Mouse (Mus musculus) bone marrow macrophage, adult 2 months (primary cell): ENCODE measurements around the gene Cfap74. TPM values are rescaled to one million over a fixed set of nuclear protein-coding genes. Genes with fewer than 3 reads are reported as not detected.
A peak's percentile ranks its signal among the peaks of the same experiment; 100 is the strongest.
"Not testable (repeated sequence)": the region's sequence is repeated elsewhere in the genome, so short reads cannot be mapped to it uniquely, and the experiment has no call there.

Experiments used
- H3K27ac ChIP-seq: 2 replicates; pipeline ENCODE4 v1.5.1; 2012; ENCODE audit warnings: low read depth, low read length; ENCODE audit not compliant: insufficient read depth
- H3K4me1 ChIP-seq: 2 replicates; pipeline ENCODE4 v1.6.1; 2012; ENCODE audit warnings: low read length; ENCODE audit not compliant: control insufficient read depth, insufficient read depth
- H3K4me3 ChIP-seq: 2 replicates; pipeline ENCODE4 v1.5.1; 2012; ENCODE audit warnings: mild to moderate bottlenecking, low read length, moderate library complexity; ENCODE audit not compliant: insufficient read depth
- CTCF ChIP-seq: IDR thresholded peaks from 2 replicates; pipeline ENCODE4 v1.5.1; 2012; ENCODE audit warnings: low read depth, mild to moderate bottlenecking, low read length, moderate library complexity
- POLR2A ChIP-seq: IDR thresholded peaks from 2 replicates; pipeline ENCODE4 v1.6.1; 2012; ENCODE audit warnings: mild to moderate bottlenecking, low read depth, low read length, borderline replicate concordance
- polyA plus RNA-seq: library from polyadenylated mRNA; stranded (reverse); fragments of >200 nt; gene quantifications from 2 replicates; pipeline ENCODE4 v1.2.4, GENCODE M21; 2012; ENCODE audit not compliant: missing spikeins, insufficient read depth, insufficient read length

Cfap74 gene
- polyA plus RNA-seq, 1 experiment = 0.67 TPM

GRCm38 (mm10) chr4:155467237-155468010, 58.4 kb downstream of the Cfap74 start:
- TF ChIP-seq CTCF (no peak), POLR2A (no peak)
- peaks cover 5% of the 10 kb centered on the region; the same call in 1 of the 2 replicates for H3K4me1 ChIP-seq
- no peak overlapping the region for H3K4me3 ChIP-seq
- H3K27ac ChIP-seq = no peak overlapping the region

GRCm38 (mm10) chr4:155468952-155469351, 60.0 kb downstream of the Cfap74 start, which contains the start of gene Tmem52:
TSS of gene Tmem52 (plus strand) at chr4:155469114.
- TF ChIP-seq POLR2A (no peak), CTCF (no peak)
- Histone ChIP-seq H3K27ac (no peak within 1 kb of the TSS), H3K4me1 (peaks cover 5% of the 10 kb centered on the region; the same call in 1 of the 2 replicates), H3K4me3 (peak within 1 kb of the TSS; percentile 34)

GRCm38 (mm10) chr4:155469590-155470262, 60.7 kb downstream of the Cfap74 start:
- no peak overlapping the region for H3K4me3 ChIP-seq
- H3K27ac ChIP-seq = no peak overlapping the region
- TF ChIP-seq CTCF = no peak
- TF ChIP-seq POLR2A = no peak
- H3K4me1 ChIP-seq = peaks cover 5% of the 10 kb centered on the region; the same call in 1 of the 2 replicates

GRCm38 (mm10) chr4:155470263-155470953, 61.4 kb downstream of the Cfap74 start:
- Histone ChIP-seq H3K4me1 (peaks cover 5% of the 10 kb centered on the region; the same call in 1 of the 2 replicates), H3K4me3 (no peak overlapping the region), H3K27ac (no peak overlapping the region)
- TF ChIP-seq CTCF = no peak
- no peak for TF ChIP-seq POLR2A

- TF ChIP-seq CTCF = no peak
- TF ChIP-seq POLR2A = no peak
- no peak overlapping the region for H3K27ac ChIP-seq
- H3K4me1 ChIP-seq = peaks cover 5% of the 10 kb centered on the region; the same call in 1 of the 2 replicates
- no peak overlapping the region for H3K4me3 ChIP-seq
Observed at GRCm38 (mm10) chr4:155470997-155471396, 62.0 kb downstream of the Cfap74 start.

GRCm38 (mm10) chr4:155471406-155471805, 62.4 kb downstream of the Cfap74 start:
- H3K4me3 ChIP-seq = no peak overlapping the region
- no peak for TF ChIP-seq CTCF
- H3K27ac ChIP-seq = no peak overlapping the region
- peaks cover 5% of the 10 kb centered on the region; the same call in 1 of the 2 replicates for H3K4me1 ChIP-seq

- Histone ChIP-seq H3K4me3 (no peak overlapping the region), H3K27ac (no peak overlapping the region), H3K4me1 (no peaks in the 10 kb centered on the region)
- TF ChIP-seq POLR2A (no peak), CTCF (no peak)
Observed at GRCm38 (mm10) chr4:155472716-155473290, 63.8 kb downstream of the Cfap74 start.

- Histone ChIP-seq H3K4me3 (no peak overlapping the region), H3K4me1 (no peaks in the 10 kb centered on the region), H3K27ac (no peak overlapping the region)
- TF ChIP-seq POLR2A (no peak), CTCF (no peak)
Observed at GRCm38 (mm10) chr4:155473319-155473718, 64.3 kb downstream of the Cfap74 start.

GRCm38 (mm10) chr4:155473796-155474195, 64.8 kb downstream of the Cfap74 start:
- not testable (repeated sequence) for H3K4me3 ChIP-seq, H3K27ac ChIP-seq, H3K4me1 ChIP-seq
